Mouse (Mus musculus) olfactory bulb, adult 2 months (tissue): ENCODE data around the gene Cep70.

ENCODE experiments used
- CTCF ChIP-seq: fragments of 200-500 bp; IDR thresholded peaks from 2 replicates; pipeline ENCODE4 v1.5.1; 2012; ENCODE audit warnings: low read depth, mild to moderate bottlenecking, low read length, moderate library complexity; ENCODE audit not compliant: insufficient read depth
- POLR2A ChIP-seq: fragments of 200-500 bp; IDR thresholded peaks from 2 replicates; pipeline ENCODE4 v1.6.1; 2012; ENCODE audit warnings: mild to moderate bottlenecking, low read depth, low read length, moderate library complexity; ENCODE audit not compliant: insufficient read depth

DNA sequence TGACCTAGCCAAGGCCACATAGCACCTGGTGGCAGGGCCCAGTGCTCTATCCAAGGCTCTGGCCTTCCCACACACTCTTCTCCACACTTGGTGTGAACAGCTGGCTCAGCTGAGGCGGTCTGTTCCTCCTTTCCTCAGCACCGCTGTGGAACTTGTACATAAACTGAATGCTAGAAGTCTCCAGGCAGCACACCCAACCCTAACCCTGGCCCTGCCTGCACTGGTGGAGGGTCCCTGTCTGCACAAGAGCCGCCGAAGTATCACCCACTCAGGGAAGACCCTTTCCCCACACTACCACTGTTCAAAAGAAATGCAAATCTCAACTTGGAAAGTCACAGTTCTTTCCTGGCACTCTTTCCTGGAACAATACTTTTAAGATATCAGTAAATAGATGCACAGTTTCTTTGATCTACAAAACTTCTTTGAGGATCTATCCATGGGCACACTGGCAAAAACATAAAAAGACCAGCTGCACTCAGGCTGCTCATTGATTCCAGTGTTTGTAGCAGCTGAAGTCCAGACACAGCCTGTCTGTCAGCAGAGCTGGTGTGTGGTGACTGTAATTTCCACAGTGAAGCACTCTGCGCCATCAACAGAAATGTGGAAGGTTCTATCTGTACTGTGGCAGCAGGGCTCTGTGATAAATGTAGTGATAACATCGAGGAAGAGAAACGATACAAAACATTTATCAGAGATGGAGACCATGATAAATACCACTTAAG is 82.2 kb downstream of the Cep70 start:
- TF ChIP-seq CTCF, result no peak
- no peak for TF ChIP-seq POLR2A
